In genomic region chr19:46086337-46086736, GRCm38 (mm10) we compare ENCODE assay signal across 10 mouse cellular contexts. TPM values are rescaled to one million over a fixed set of nuclear protein-coding genes. Genes with fewer than 3 reads are reported as not detected.
DNase-seq lines count a peak whose midpoint lies in the region; ATAC-seq and TF ChIP-seq lines count a peak whose summit lies in the region.
"Had no signal": no experiment of that assay in that cellular context is flagged by ENCODE, and none has a peak within 500 bp of the region (broad histone marks: within the 10 kb centered on the region; RNA-seq: fewer than 3 reads in every experiment).

No protein-coding gene starts in this region.

- H3K27ac ChIP-seq in forebrain, embryonic 14.5 days (ENCODE audit: low read depth, low read length): no peak overlapping the region
- H3K27ac ChIP-seq in forebrain, embryonic 16.5 days (ENCODE audit: low read length): no peak overlapping the region
- no peak overlapping the region for H3K27ac ChIP-seq in hindbrain, postnatal 0 days
- H3K27ac ChIP-seq in liver, embryonic 13.5 days: no peak overlapping the region

- H3K4me3 ChIP-seq in forebrain, embryonic 14.5 days (ENCODE audit: low read depth, low read length): no peak overlapping the region
- H3K4me3 ChIP-seq in forebrain, embryonic 16.5 days (replicated peaks; ENCODE audit: low read length): no peak overlapping the region
- no peak overlapping the region for H3K4me3 ChIP-seq in hindbrain, postnatal 0 days (ENCODE audit: low read length)
- H3K4me3 ChIP-seq in liver, embryonic 13.5 days (replicated peaks): no peak overlapping the region

- H3K4me2 ChIP-seq in forebrain, embryonic 14.5 days (ENCODE audit: low read length): no peak overlapping the region
- H3K4me2 ChIP-seq in forebrain, embryonic 16.5 days (ENCODE audit: low read length): no peak overlapping the region
- H3K4me2 ChIP-seq in hindbrain, postnatal 0 days (ENCODE audit: low read depth, low read length): no peak overlapping the region
- H3K4me2 ChIP-seq in liver, embryonic 13.5 days: no peak overlapping the region

- no peaks in the 10 kb centered on the region for H3K27me3 ChIP-seq in forebrain, embryonic 14.5 days (replicated peaks; ENCODE audit: control insufficient read depth, insufficient read depth, low read length)
- no peaks in the 10 kb centered on the region for H3K27me3 ChIP-seq in forebrain, embryonic 16.5 days (replicated peaks; ENCODE audit: control insufficient read depth, insufficient read depth, low read length)
- H3K27me3 ChIP-seq in hindbrain, postnatal 0 days (ENCODE audit: insufficient read depth, low read length): no peaks in the 10 kb centered on the region
- H3K27me3 ChIP-seq in liver, embryonic 13.5 days: no peaks in the 10 kb centered on the region

- no peaks in the 10 kb centered on the region for H3K4me1 ChIP-seq in forebrain, embryonic 14.5 days (ENCODE audit: control insufficient read depth, insufficient read depth, low read length)
- H3K4me1 ChIP-seq in forebrain, embryonic 16.5 days (replicated peaks; ENCODE audit: control insufficient read depth, insufficient read depth, low read length): no peaks in the 10 kb centered on the region
- no peaks in the 10 kb centered on the region for H3K4me1 ChIP-seq in hindbrain, postnatal 0 days (ENCODE audit: insufficient read depth, low read length)
- peaks cover 10% of the 10 kb centered on the region; the same call in 1 of the 2 replicates for H3K4me1 ChIP-seq in liver, embryonic 13.5 days (replicated peaks)

- no peaks in the 10 kb centered on the region for H3K9me3 ChIP-seq in forebrain, embryonic 14.5 days (replicated peaks; ENCODE audit: control insufficient read depth, low read length)
- H3K9me3 ChIP-seq in forebrain, embryonic 16.5 days (ENCODE audit: control insufficient read depth, low read length): no peaks in the 10 kb centered on the region
- H3K9me3 ChIP-seq in hindbrain, postnatal 0 days (ENCODE audit: low read length): no peaks in the 10 kb centered on the region
- no peaks in the 10 kb centered on the region for H3K9me3 ChIP-seq in liver, embryonic 13.5 days (replicated peaks)

- peaks cover 45% of the 10 kb centered on the region for H3K36me3 ChIP-seq in forebrain, embryonic 14.5 days (ENCODE audit: control insufficient read depth, insufficient read depth, low read length)
- H3K36me3 ChIP-seq in forebrain, embryonic 16.5 days (ENCODE audit: control insufficient read depth, insufficient read depth): peaks cover 31% of the 10 kb centered on the region
- peaks cover 36% of the 10 kb centered on the region for H3K36me3 ChIP-seq in hindbrain, postnatal 0 days (ENCODE audit: insufficient read depth, low read length)
- peaks cover 43% of the 10 kb centered on the region for H3K36me3 ChIP-seq in liver, embryonic 13.5 days

- peak; percentile 79 for TF ChIP-seq CTCF in hindbrain, postnatal 0 days (IDR thresholded peaks at IDR 0.05; ENCODE audit: low read depth)

- 58% methylated on average over 3 of the region's 3 CpGs for WGBS in forebrain, embryonic 14.5 days
- WGBS in forebrain, embryonic 16.5 days: 60% methylated on average over 3 of the region's 3 CpGs
- WGBS in hindbrain, postnatal 0 days: 51% methylated on average over 3 of the region's 3 CpGs
- WGBS in liver, embryonic 13.5 days (ENCODE audit: insufficient replicate concordance): 34% methylated on average over 3 of the region's 3 CpGs

- ATAC-seq in forebrain, embryonic 14.5 days: no peak
- no peak for ATAC-seq in forebrain, embryonic 16.5 days
- no peak for ATAC-seq in hindbrain, postnatal 0 days
- ATAC-seq in liver, embryonic 13.5 days (ENCODE audit: low read depth): no peak; the same call in 1 of the 2 replicates

- DNase-seq in forebrain, embryonic 14.5 days (ENCODE audit: low spot score): peak; percentile 74
- peak; percentile 36 for DNase-seq in ovary, postnatal 14 days (ENCODE audit: low spot score)
- no peak for DNase-seq in ovary, postnatal 10 days (ENCODE audit: low spot score)
- peak; percentile 74 for DNase-seq in c-Kit-positive CD71-positive TER-119-positive erythroid progenitor cells, embryonic 14.5 days (ENCODE audit: low spot score)
- DNase-seq in hindbrain, postnatal 0 days (ENCODE audit: low spot score): peak; percentile 85
- DNase-seq in liver, embryonic 13.5 days: peak; percentile 42
- peak; percentile 72 for DNase-seq in right cerebral cortex, postnatal 4 days

- no peak overlapping the region for H3K9ac ChIP-seq in forebrain, embryonic 14.5 days (ENCODE audit: low read length)
- H3K9ac ChIP-seq in forebrain, embryonic 16.5 days (replicated peaks; ENCODE audit: low read depth, low read length): no peak overlapping the region
- H3K9ac ChIP-seq in hindbrain, postnatal 0 days (replicated peaks; ENCODE audit: low read length): no peak overlapping the region
- no peak overlapping the region for H3K9ac ChIP-seq in liver, embryonic 13.5 days

RNA-seq across cellular contexts. Expression of gene Nolc1, which starts 10.7 kb away (rescaled TPM):
- polyA plus RNA-seq in forebrain, embryonic 14.5 days (2014; fragmentation: Nextera tagmentation; extraction: Ambion mirVana): 67.2 and 73.6 TPM in 2 replicates
- 79.5 and 80.8 TPM in 2 replicates for polyA plus RNA-seq in forebrain, embryonic 16.5 days (2015; fragmentation: Nextera tagmentation; extraction: Ambion mirVana)
- 24.1 and 26.9 TPM in 2 replicates for total RNA-seq in hindbrain, postnatal 0 days (2014; rRNA removed)
- polyA plus RNA-seq in hindbrain, postnatal 0 days (2015; fragmentation: Nextera tagmentation; extraction: Ambion mirVana): 57.7 and 61.6 TPM in 2 replicates
- 105 and 118 TPM in 2 replicates for polyA plus RNA-seq in liver, embryonic 13.5 days (2015; fragmentation: Nextera tagmentation; extraction: Ambion mirVana)

RNA-seq across cellular contexts. Expression of gene Ldb1, which starts 41.3 kb away (rescaled TPM):
- polyA plus RNA-seq in forebrain, embryonic 14.5 days (2014; fragmentation: Nextera tagmentation; extraction: Ambion mirVana): 107 and 116 TPM in 2 replicates
- 120 and 130 TPM in 2 replicates for polyA plus RNA-seq in forebrain, embryonic 16.5 days (2015; fragmentation: Nextera tagmentation; extraction: Ambion mirVana)
- 139 and 140 TPM in 2 replicates for total RNA-seq in hindbrain, postnatal 0 days (2014; rRNA removed)
- 76.8 and 83.0 TPM in 2 replicates for polyA plus RNA-seq in hindbrain, postnatal 0 days (2015; fragmentation: Nextera tagmentation; extraction: Ambion mirVana)
- 31.9 and 34.9 TPM in 2 replicates for polyA plus RNA-seq in liver, embryonic 13.5 days (2015; fragmentation: Nextera tagmentation; extraction: Ambion mirVana)

RNA-seq across cellular contexts. Expression of gene Pprc1, which starts 41.7 kb away (rescaled TPM):
- 24.1 and 29.8 TPM in 2 replicates for polyA plus RNA-seq in forebrain, embryonic 14.5 days (2014; fragmentation: Nextera tagmentation; extraction: Ambion mirVana)
- 21.8 and 25.9 TPM in 2 replicates for polyA plus RNA-seq in forebrain, embryonic 16.5 days (2015; fragmentation: Nextera tagmentation; extraction: Ambion mirVana)
- total RNA-seq in hindbrain, postnatal 0 days (2014; rRNA removed): 9.3 and 25.0 TPM in 2 replicates
- polyA plus RNA-seq in hindbrain, postnatal 0 days (2015; fragmentation: Nextera tagmentation; extraction: Ambion mirVana): 7.9 and 9.0 TPM in 2 replicates
- polyA plus RNA-seq in liver, embryonic 13.5 days (2015; fragmentation: Nextera tagmentation; extraction: Ambion mirVana): 19.5 and 23.8 TPM in 2 replicates

RNA-seq across cellular contexts. Expression of gene Elovl3, which starts 45.4 kb away (rescaled TPM):
- polyA plus RNA-seq in forebrain, embryonic 14.5 days (2014; fragmentation: Nextera tagmentation; extraction: Ambion mirVana): not detected in 2 replicates
- polyA plus RNA-seq in forebrain, embryonic 16.5 days (2015; fragmentation: Nextera tagmentation; extraction: Ambion mirVana): not detected in 2 replicates
- not detected in 2 replicates for total RNA-seq in hindbrain, postnatal 0 days (2014; rRNA removed)
- polyA plus RNA-seq in hindbrain, postnatal 0 days (2015; fragmentation: Nextera tagmentation; extraction: Ambion mirVana): not detected in 2 replicates
- polyA plus RNA-seq in liver, embryonic 13.5 days (2015; fragmentation: Nextera tagmentation; extraction: Ambion mirVana): 0.07 TPM in 1 of 2 replicates, not detected in the other
- total RNA-seq: layer of hippocampus, adult 8-10 months had no signal
- polyA plus RNA-seq: small intestine, adult 2 months had no signal
